Mouse (Mus musculus) heart, postnatal 0 days (tissue): ENCODE measurements at regions not wholly inside any gene's neighbourhood (a gene's known extent, or its start where the extent isn't known, plus 50 kb on each side); places are given as distances from the start of the nearest gene placed in this dataset.

ENCODE experiments used
- ATAC-seq: fragments of 200-750 bp; cut with Nextera tagmentation; 2 replicates; pipeline ENCODE4 v1.8.0; 2017; ENCODE audit warnings: low read depth, moderate number of reproducible peaks, moderate library complexity; ENCODE audit not compliant: insufficient read depth
- DNase-seq: peaks from one replicate; pipeline ENCODE4 v3.0.0-alpha.2; 2016; ENCODE audit warnings: low spot score
- H3K27ac ChIP-seq: fragments of 300-500 bp; sonication (generic); 2 replicates; pipeline ENCODE4 v1.5.1; 2014; ENCODE audit warnings: low read depth, mild to moderate bottlenecking
- H3K27me3 ChIP-seq: fragments of 300-500 bp; sonication (generic); 2 replicates; pipeline ENCODE4 v1.6.1; 2014; ENCODE audit warnings: low read length, mixed read lengths; ENCODE audit not compliant: control insufficient read depth, insufficient read depth
- H3K36me3 ChIP-seq: fragments of 300-500 bp; sonication (generic); replicated peaks from 2 replicates; pipeline ENCODE4 v1.6.1; 2014; ENCODE audit warnings: low read length, mixed read lengths; ENCODE audit not compliant: control insufficient read depth, insufficient read depth
- H3K4me1 ChIP-seq: fragments of 300-500 bp; sonication (generic); 2 replicates; pipeline ENCODE4 v1.6.1; 2014; ENCODE audit warnings: antibody characterized with exemption; ENCODE audit not compliant: control insufficient read depth, insufficient read depth
- H3K4me2 ChIP-seq: fragments of 300-500 bp; sonication (generic); 2 replicates; pipeline ENCODE4 v1.6.1; 2014; ENCODE audit warnings: low read depth, mild to moderate bottlenecking, low read length, moderate library complexity
- H3K4me3 ChIP-seq: fragments of 300-500 bp; sonication (generic); 2 replicates; pipeline ENCODE4 v1.5.1; 2014; ENCODE audit warnings: low read depth, low read length
- H3K9ac ChIP-seq: fragments of 300-500 bp; sonication (generic); replicated peaks from 2 replicates; pipeline ENCODE4 v1.6.1; 2014; ENCODE audit warnings: low read depth, low read length, mixed read lengths
- H3K9me3 ChIP-seq: fragments of 300-500 bp; sonication (generic); replicated peaks from 2 replicates; pipeline ENCODE4 v1.6.1; 2016; ENCODE audit warnings: low read length; ENCODE audit not compliant: control insufficient read depth
- CTCF ChIP-seq: IDR thresholded peaks from 2 replicates; pipeline ENCODE4 v1.5.1; 2016; ENCODE audit warnings: antibody characterized with exemption, control low read depth, low read depth
- EP300 ChIP-seq: IDR thresholded peaks from 2 replicates; pipeline ENCODE4 v1.6.1; 2016; ENCODE audit warnings: antibody characterized with exemption, low read depth
- WGBS: fragments of 180-500 bp; shearing (Covaris S2); extraction: QIAGEN DNeasy Blood & Tissue Kit; methylation state at CpG from one replicate; pipeline ENCODE4 v1.1.7; 2014; 5-methylcytosine and 5-hydroxymethylcytosine counted together

DNA sequence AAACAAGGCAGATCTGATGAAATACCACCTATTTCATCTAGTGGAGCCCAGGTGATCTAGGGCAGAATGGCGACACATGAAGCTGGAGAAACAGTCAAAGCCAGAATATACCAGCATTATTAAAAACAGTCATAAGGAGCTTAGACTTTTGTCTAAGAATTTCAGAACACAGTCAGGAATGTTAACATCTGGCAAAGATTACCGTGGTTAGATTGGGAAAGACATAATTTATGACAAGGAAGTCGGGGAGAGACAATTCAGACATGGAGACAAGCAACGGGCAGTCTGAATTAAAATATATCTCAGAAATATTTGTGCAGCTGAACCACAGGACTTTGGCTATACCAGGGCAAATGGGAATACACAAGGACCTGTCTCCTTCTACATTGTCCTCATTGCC lies 310.8 kb upstream of the Actbl2 start:
- H3K9ac ChIP-seq = no peak overlapping the region
- TF ChIP-seq CTCF = no peak
- TF ChIP-seq EP300 = no peak
- whole genome bisulfite sequencing = 72% methylated on average over 4 of the region's 4 CpGs
- no peak overlapping the region for H3K4me2 ChIP-seq
- no peaks in the 10 kb centered on the region for H3K36me3 ChIP-seq
- no peaks in the 10 kb centered on the region for H3K27me3 ChIP-seq
- ATAC-seq (no peak), DNase-seq (no peak)
- no peak overlapping the region for H3K27ac ChIP-seq
- H3K4me3 ChIP-seq = no peak overlapping the region
- no peaks in the 10 kb centered on the region for H3K4me1 ChIP-seq
- H3K9me3 ChIP-seq = no peaks in the 10 kb centered on the region

DNA sequence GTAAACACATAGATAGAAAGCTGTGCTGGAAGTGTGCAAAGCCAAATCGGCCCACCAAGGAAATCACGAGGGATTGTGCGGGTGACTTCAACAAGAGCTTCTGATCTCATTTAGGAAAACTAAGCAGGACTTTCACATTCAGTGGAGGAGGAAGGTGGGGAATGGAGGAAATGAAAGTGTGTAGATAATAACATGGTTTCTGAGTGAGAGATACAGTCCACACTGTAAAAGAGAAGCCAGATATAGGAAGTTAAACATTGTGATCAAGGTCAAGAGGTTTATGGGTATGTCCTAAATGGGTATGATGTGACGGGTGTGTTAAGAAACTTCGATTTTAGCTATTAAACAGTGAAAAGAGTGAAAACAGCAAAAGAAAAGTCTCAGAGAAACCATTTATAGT lies 310.1 kb upstream of the Actbl2 start:
- H3K36me3 ChIP-seq = no peaks in the 10 kb centered on the region
- H3K27ac ChIP-seq = no peak overlapping the region
- no peak for DNase-seq
- H3K4me1 ChIP-seq = no peaks in the 10 kb centered on the region
- no peaks in the 10 kb centered on the region for H3K9me3 ChIP-seq
- no peak for ATAC-seq
- H3K9ac ChIP-seq = no peak overlapping the region
- no peak overlapping the region for H3K4me3 ChIP-seq
- TF ChIP-seq CTCF (no peak), EP300 (no peak)
- no peaks in the 10 kb centered on the region for H3K27me3 ChIP-seq
- WGBS = 83% methylated on average over 5 of the region's 5 CpGs
- no peak overlapping the region for H3K4me2 ChIP-seq

- no peaks in the 10 kb centered on the region for H3K27me3 ChIP-seq
- H3K4me2 ChIP-seq = no peak overlapping the region
- no peak overlapping the region for H3K4me3 ChIP-seq
- DNase-seq (no peak), ATAC-seq (no peak)
- 55% methylated on average over 5 of the region's 5 CpGs for WGBS
- TF ChIP-seq EP300 (no peak), CTCF (no peak)
- H3K9me3 ChIP-seq = peaks cover 10% of the 10 kb centered on the region
- H3K4me1 ChIP-seq = 0 out of 2 replicates have a peak, but pooled peaks cover 3% of the 10 kb centered on the region
- H3K9ac ChIP-seq = no peak overlapping the region
- no peak overlapping the region for H3K27ac ChIP-seq
- H3K36me3 ChIP-seq = no peaks in the 10 kb centered on the region
Measured at GRCm38 (mm10) chr13:110960212-110960611, 294.6 kb upstream of the Actbl2 start.

- no peak overlapping the region for H3K4me3 ChIP-seq
- peaks cover 16% of the 10 kb centered on the region; the same call in 1 of the 2 replicates for H3K4me1 ChIP-seq
- H3K36me3 ChIP-seq = no peaks in the 10 kb centered on the region
- DNase-seq (peak; percentile 62), ATAC-seq (peak; percentile 58)
- WGBS = 38% methylated on average over 8 of the region's 8 CpGs
- TF ChIP-seq CTCF (no peak), EP300 (peak; percentile 49; the same call in 1 of the 2 replicates)
- no peaks in the 10 kb centered on the region for H3K27me3 ChIP-seq
- H3K4me2 ChIP-seq = no peak overlapping the region
- no peak overlapping the region for H3K9ac ChIP-seq
- H3K9me3 ChIP-seq = no peaks in the 10 kb centered on the region
- peak overlapping the region; percentile 74 for H3K27ac ChIP-seq
Measured at GRCm38 (mm10) chr13:110967109-110967508, 287.7 kb upstream of the Actbl2 start.

GRCm38 (mm10) chr13:110967626-110968506 lies 286.9 kb upstream of the Actbl2 start:
- Histone ChIP-seq H3K4me3 (no peak overlapping the region), H3K9ac (no peak overlapping the region), H3K4me2 (no peak overlapping the region), H3K4me1 (peaks cover 16% of the 10 kb centered on the region; the same call in 1 of the 2 replicates), H3K9me3 (no peaks in the 10 kb centered on the region), H3K27ac (peak overlapping the region; percentile 74), H3K36me3 (no peaks in the 10 kb centered on the region), H3K27me3 (no peaks in the 10 kb centered on the region)
- WGBS = 38% methylated on average over 5 of the region's 5 CpGs
- peak; percentile 92 for DNase-seq
- peak; percentile 93 for TF ChIP-seq CTCF
- TF ChIP-seq EP300 = no peak
- peak; percentile 91 for ATAC-seq

DNA sequence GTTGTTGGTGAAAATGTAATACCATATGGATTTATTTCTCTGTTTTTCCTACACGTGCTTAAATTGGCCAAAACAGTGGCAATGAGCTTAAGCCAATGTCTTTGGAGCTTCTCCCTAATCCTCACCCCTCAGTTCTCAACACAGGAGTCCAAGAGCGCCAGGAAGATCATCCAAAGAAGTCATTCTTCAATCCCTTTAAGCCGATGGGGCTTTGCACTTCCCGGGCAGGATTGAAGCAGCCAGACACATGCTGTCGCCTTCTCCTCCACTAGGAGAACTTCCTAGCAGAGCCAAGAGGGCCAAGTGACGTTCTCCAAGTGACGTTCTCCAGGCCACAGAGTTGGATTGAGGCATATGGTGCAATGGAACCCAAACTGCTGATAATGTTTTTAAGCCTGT lies 286.3 kb upstream of the Actbl2 start:
- DNase-seq (peak; percentile 50), ATAC-seq (peak; percentile 73)
- peaks cover 14% of the 10 kb centered on the region; the same call in 1 of the 2 replicates for H3K4me1 ChIP-seq
- WGBS = 23% methylated on average over 7 of the region's 7 CpGs
- no peaks in the 10 kb centered on the region for H3K27me3 ChIP-seq
- H3K9me3 ChIP-seq = no peaks in the 10 kb centered on the region
- H3K4me2 ChIP-seq = no peak overlapping the region
- no peaks in the 10 kb centered on the region for H3K36me3 ChIP-seq
- TF ChIP-seq CTCF (peak; percentile 41), EP300 (no peak)
- no peak overlapping the region for H3K27ac ChIP-seq
- no peak overlapping the region for H3K4me3 ChIP-seq
- no peak overlapping the region for H3K9ac ChIP-seq
